Mouse (Mus musculus): ENCODE measurements at regions not wholly inside any gene's neighbourhood (a gene's known extent, or its start where the extent isn't known, plus 50 kb on each side); places are given as distances from the start of the nearest gene placed in this dataset.

GRCm38 (mm10) chr10:99617623-99618022 lies 141.8 kb downstream of the Csl start:
- Histone ChIP-seq H3K4me3 (ENCODE audit: low read depth, low read length) (no peak overlapping the region), H3K4me1 (ENCODE audit: control insufficient read depth, insufficient read depth, low read length) (no peaks in the 10 kb centered on the region), H3K9ac (ENCODE audit: low read depth, poor library complexity, severe bottlenecking) (no peak overlapping the region), H3K9me3 (replicated peaks; ENCODE audit: control insufficient read depth, insufficient read depth, low read length, poor library complexity, severe bottlenecking) (no peaks in the 10 kb centered on the region), H3K36me3 (ENCODE audit: control insufficient read depth, insufficient read depth, low read length, poor library complexity, severe bottlenecking) (no peaks in the 10 kb centered on the region), H3K27me3 (ENCODE audit: control insufficient read depth, insufficient read depth, low read length, poor library complexity, severe bottlenecking) (no peaks in the 10 kb centered on the region), H3K27ac (ENCODE audit: insufficient read depth, low read length) (no peak overlapping the region)
- TF ChIP-seq POLR2A (IDR thresholded peaks at IDR 0.05; ENCODE audit: insufficient read depth, low read length) = no peak
- TF ChIP-seq EP300 (IDR thresholded peaks at IDR 0.05; ENCODE audit: insufficient read depth, low read depth, low read length) = no peak
- no peak for TF ChIP-seq CTCF (IDR thresholded peaks at IDR 0.05; ENCODE audit: low read depth, low read length)

- Histone ChIP-seq H3K4me3 (ENCODE audit: low read depth, low read length) (no peak overlapping the region), H3K27me3 (ENCODE audit: control insufficient read depth, insufficient read depth, low read length, poor library complexity, severe bottlenecking) (no peaks in the 10 kb centered on the region), H3K36me3 (ENCODE audit: control insufficient read depth, insufficient read depth, low read length, poor library complexity, severe bottlenecking) (no peaks in the 10 kb centered on the region), H3K9me3 (replicated peaks; ENCODE audit: control insufficient read depth, insufficient read depth, low read length, poor library complexity, severe bottlenecking) (no peaks in the 10 kb centered on the region), H3K9ac (ENCODE audit: low read depth, poor library complexity, severe bottlenecking) (no peak overlapping the region), H3K4me1 (ENCODE audit: control insufficient read depth, insufficient read depth, low read length) (no peaks in the 10 kb centered on the region), H3K27ac (ENCODE audit: insufficient read depth, low read length) (no peak overlapping the region)
- TF ChIP-seq POLR2A (IDR thresholded peaks at IDR 0.05; ENCODE audit: insufficient read depth, low read length) = no peak
- peak; percentile 84 for TF ChIP-seq CTCF (IDR thresholded peaks at IDR 0.05; ENCODE audit: low read depth, low read length)
These were observed 139.9 kb downstream of the Csl start for GRCm38 (mm10) chr10:99619421-99620151.

DNA sequence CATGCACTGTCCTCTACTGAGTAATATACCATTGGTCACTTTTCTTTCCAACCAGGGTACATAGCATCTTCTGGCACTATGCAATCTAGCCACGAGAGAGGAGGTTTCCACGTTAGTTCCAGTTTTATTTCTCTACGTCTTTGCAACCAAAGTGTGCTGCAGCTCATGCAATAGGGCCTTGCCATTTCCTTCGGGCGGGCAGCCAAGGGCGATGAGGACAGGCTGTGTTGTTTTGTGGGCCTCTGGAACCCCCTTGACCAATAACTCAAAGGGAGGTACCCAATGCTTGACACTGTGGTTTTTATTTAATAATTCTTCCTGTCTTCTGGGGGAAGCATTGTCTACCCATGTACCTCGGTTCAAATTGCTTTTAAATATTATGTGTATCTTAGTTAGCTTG lies 139.0 kb downstream of the Csl start:
- H3K4me1 ChIP-seq (ENCODE audit: control insufficient read depth, insufficient read depth, low read length) = no peaks in the 10 kb centered on the region
- no peak for TF ChIP-seq POLR2A (IDR thresholded peaks at IDR 0.05; ENCODE audit: insufficient read depth, low read length)
- no peak for TF ChIP-seq CTCF (IDR thresholded peaks at IDR 0.05; ENCODE audit: low read depth, low read length)
- TF ChIP-seq EP300 (IDR thresholded peaks at IDR 0.05; ENCODE audit: insufficient read depth, low read depth, low read length) = no peak
- H3K4me3 ChIP-seq (ENCODE audit: low read depth, low read length) = no peak overlapping the region
- no peak overlapping the region for H3K27ac ChIP-seq (ENCODE audit: insufficient read depth, low read length)
- H3K36me3 ChIP-seq (ENCODE audit: control insufficient read depth, insufficient read depth, low read length, poor library complexity, severe bottlenecking) = no peaks in the 10 kb centered on the region
- no peak overlapping the region for H3K9ac ChIP-seq (ENCODE audit: low read depth, poor library complexity, severe bottlenecking)
- H3K27me3 ChIP-seq (ENCODE audit: control insufficient read depth, insufficient read depth, low read length, poor library complexity, severe bottlenecking) = no peaks in the 10 kb centered on the region
- H3K9me3 ChIP-seq (replicated peaks; ENCODE audit: control insufficient read depth, insufficient read depth, low read length, poor library complexity, severe bottlenecking) = no peaks in the 10 kb centered on the region

GRCm38 (mm10) chr10:99627355-99627754 lies 132.1 kb downstream of the Csl start:
- TF ChIP-seq CTCF (IDR thresholded peaks at IDR 0.05; ENCODE audit: low read depth, low read length) (no peak), POLR2A (IDR thresholded peaks at IDR 0.05; ENCODE audit: insufficient read depth, low read length) (no peak), EP300 (IDR thresholded peaks at IDR 0.05; ENCODE audit: insufficient read depth, low read depth, low read length) (no peak)
- Histone ChIP-seq H3K4me3 (ENCODE audit: low read depth, low read length) (no peak overlapping the region), H3K9ac (ENCODE audit: low read depth, poor library complexity, severe bottlenecking) (no peak overlapping the region), H3K9me3 (replicated peaks; ENCODE audit: control insufficient read depth, insufficient read depth, low read length, poor library complexity, severe bottlenecking) (no peaks in the 10 kb centered on the region), H3K36me3 (ENCODE audit: control insufficient read depth, insufficient read depth, low read length, poor library complexity, severe bottlenecking) (no peaks in the 10 kb centered on the region), H3K4me1 (ENCODE audit: control insufficient read depth, insufficient read depth, low read length) (no peaks in the 10 kb centered on the region), H3K27me3 (ENCODE audit: control insufficient read depth, insufficient read depth, low read length, poor library complexity, severe bottlenecking) (no peaks in the 10 kb centered on the region), H3K27ac (ENCODE audit: insufficient read depth, low read length) (no peak overlapping the region)

DNA sequence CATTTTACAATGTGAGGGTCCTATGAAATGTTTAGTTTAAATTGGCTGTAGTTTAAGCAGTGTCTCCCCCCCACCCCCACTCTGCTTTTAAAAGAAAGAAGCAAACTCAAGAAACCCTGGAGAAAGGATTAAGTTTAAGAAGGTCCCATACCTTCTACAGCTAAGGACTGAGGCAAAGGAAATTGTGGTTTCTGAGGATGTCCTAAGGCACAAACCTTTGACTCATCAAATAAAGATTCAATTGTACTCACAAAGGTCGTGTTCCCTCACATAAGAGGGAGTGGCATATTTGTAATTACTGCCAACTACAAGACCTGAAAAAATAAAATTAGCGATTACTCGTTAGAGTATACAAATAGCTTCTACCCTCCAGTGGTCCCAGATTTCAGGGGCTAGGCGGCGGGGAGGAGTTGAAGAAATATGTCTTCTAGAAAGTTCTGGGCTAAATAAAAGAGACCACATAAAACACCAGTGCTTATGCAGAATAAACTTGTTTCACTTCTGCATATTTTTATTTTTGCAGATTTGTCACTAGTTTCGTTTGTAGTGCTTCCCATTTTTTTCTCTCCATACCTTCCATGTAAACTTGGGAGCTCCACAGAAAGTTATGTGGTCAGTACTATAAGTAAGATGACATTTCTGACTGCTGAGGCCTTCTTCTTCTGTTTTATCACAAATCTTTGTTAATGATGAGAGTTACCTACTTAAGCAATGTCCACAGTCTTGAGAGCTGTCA lies 127.0 kb downstream of the Csl start:
- H3K27ac ChIP-seq (ENCODE audit: insufficient read depth, low read length) = no peak overlapping the region
- no peak overlapping the region for H3K4me3 ChIP-seq (ENCODE audit: low read depth, low read length)
- TF ChIP-seq EP300 (IDR thresholded peaks at IDR 0.05; ENCODE audit: insufficient read depth, low read depth, low read length) = no peak
- TF ChIP-seq POLR2A (IDR thresholded peaks at IDR 0.05; ENCODE audit: insufficient read depth, low read length) = no peak
- TF ChIP-seq CTCF (IDR thresholded peaks at IDR 0.05; ENCODE audit: low read depth, low read length) = no peak
- H3K9ac ChIP-seq (ENCODE audit: low read depth, poor library complexity, severe bottlenecking) = no peak overlapping the region
- H3K4me1 ChIP-seq (ENCODE audit: control insufficient read depth, insufficient read depth, low read length) = no peaks in the 10 kb centered on the region
- no peaks in the 10 kb centered on the region for H3K27me3 ChIP-seq (ENCODE audit: control insufficient read depth, insufficient read depth, low read length, poor library complexity, severe bottlenecking)
- no peaks in the 10 kb centered on the region for H3K9me3 ChIP-seq (replicated peaks; ENCODE audit: control insufficient read depth, insufficient read depth, low read length, poor library complexity, severe bottlenecking)
- no peaks in the 10 kb centered on the region for H3K36me3 ChIP-seq (ENCODE audit: control insufficient read depth, insufficient read depth, low read length, poor library complexity, severe bottlenecking)

GRCm38 (mm10) chr10:99635796-99636195 lies 123.7 kb downstream of the Csl start:
- Histone ChIP-seq H3K9me3 (replicated peaks; ENCODE audit: control insufficient read depth, insufficient read depth, low read length, poor library complexity, severe bottlenecking) (no peaks in the 10 kb centered on the region), H3K36me3 (ENCODE audit: control insufficient read depth, insufficient read depth, low read length, poor library complexity, severe bottlenecking) (no peaks in the 10 kb centered on the region), H3K4me1 (ENCODE audit: control insufficient read depth, insufficient read depth, low read length) (no peaks in the 10 kb centered on the region), H3K9ac (ENCODE audit: low read depth, poor library complexity, severe bottlenecking) (no peak overlapping the region), H3K27ac (ENCODE audit: insufficient read depth, low read length) (no peak overlapping the region), H3K4me3 (ENCODE audit: low read depth, low read length) (no peak overlapping the region), H3K27me3 (ENCODE audit: control insufficient read depth, insufficient read depth, low read length, poor library complexity, severe bottlenecking) (no peaks in the 10 kb centered on the region; the same call in 1 of the 2 replicates)
- no peak for TF ChIP-seq EP300 (IDR thresholded peaks at IDR 0.05; ENCODE audit: insufficient read depth, low read depth, low read length)
- TF ChIP-seq CTCF (IDR thresholded peaks at IDR 0.05; ENCODE audit: low read depth, low read length) = no peak
- TF ChIP-seq POLR2A (IDR thresholded peaks at IDR 0.05; ENCODE audit: insufficient read depth, low read length) = no peak

All from ES-Bruce4 (cell line).